Mouse (Mus musculus) heart, embryonic 10.5 days (tissue): ENCODE measurements around the gene Rpusd1. TPM values are rescaled to one million over a fixed set of nuclear protein-coding genes. Genes with fewer than 3 reads are reported as not detected.

Source experiments
- DNase-seq: peaks from one replicate; pipeline ENCODE4 v3.0.0-alpha.2; 2017; ENCODE audit warnings: low spot score
- H3K27ac ChIP-seq: fragments of 300-500 bp; sonication (generic); 2 replicates; pipeline ENCODE4 v1.5.1; 2016; ENCODE audit warnings: mild to moderate bottlenecking
- H3K27me3 ChIP-seq: fragments of 300-500 bp; sonication (generic); 2 replicates; pipeline ENCODE4 v1.6.1; 2016; ENCODE audit warnings: mild to moderate bottlenecking; ENCODE audit not compliant: poor library complexity, insufficient read depth, severe bottlenecking
- H3K36me3 ChIP-seq: fragments of 300-500 bp; sonication (generic); 2 replicates; pipeline ENCODE4 v1.6.1; 2016; ENCODE audit warnings: mild to moderate bottlenecking, moderate library complexity
- H3K4me1 ChIP-seq: fragments of 300-500 bp; sonication (generic); 2 replicates; pipeline ENCODE4 v1.6.1; 2016; ENCODE audit warnings: mild to moderate bottlenecking
- H3K4me3 ChIP-seq: fragments of 300-500 bp; sonication (generic); 2 replicates; pipeline ENCODE4 v1.5.1; 2016; ENCODE audit warnings: mild to moderate bottlenecking, moderate library complexity
- H3K9me3 ChIP-seq: fragments of 300-500 bp; sonication (generic); 2 replicates; pipeline ENCODE4 v1.6.1; 2016; ENCODE audit warnings: mild to moderate bottlenecking, moderate library complexity
- WGBS: fragments of 180-500 bp; shearing (Covaris S2); methylation state at CpG from one replicate; pipeline ENCODE4 v1.1.7; 2016; 5-methylcytosine and 5-hydroxymethylcytosine counted together
- polyA plus RNA-seq: library from polyadenylated mRNA; unstranded; fragments of >200 nt; fragmentation: Nextera tagmentation; extraction: Ambion mirVana; gene quantifications from 2 replicates; pipeline ENCODE4 v1.2.1, GENCODE M21; 2016

Gene Rpusd1
- polyA plus RNA-seq = 18.1 and 19.8 TPM in 2 replicates

DNA sequence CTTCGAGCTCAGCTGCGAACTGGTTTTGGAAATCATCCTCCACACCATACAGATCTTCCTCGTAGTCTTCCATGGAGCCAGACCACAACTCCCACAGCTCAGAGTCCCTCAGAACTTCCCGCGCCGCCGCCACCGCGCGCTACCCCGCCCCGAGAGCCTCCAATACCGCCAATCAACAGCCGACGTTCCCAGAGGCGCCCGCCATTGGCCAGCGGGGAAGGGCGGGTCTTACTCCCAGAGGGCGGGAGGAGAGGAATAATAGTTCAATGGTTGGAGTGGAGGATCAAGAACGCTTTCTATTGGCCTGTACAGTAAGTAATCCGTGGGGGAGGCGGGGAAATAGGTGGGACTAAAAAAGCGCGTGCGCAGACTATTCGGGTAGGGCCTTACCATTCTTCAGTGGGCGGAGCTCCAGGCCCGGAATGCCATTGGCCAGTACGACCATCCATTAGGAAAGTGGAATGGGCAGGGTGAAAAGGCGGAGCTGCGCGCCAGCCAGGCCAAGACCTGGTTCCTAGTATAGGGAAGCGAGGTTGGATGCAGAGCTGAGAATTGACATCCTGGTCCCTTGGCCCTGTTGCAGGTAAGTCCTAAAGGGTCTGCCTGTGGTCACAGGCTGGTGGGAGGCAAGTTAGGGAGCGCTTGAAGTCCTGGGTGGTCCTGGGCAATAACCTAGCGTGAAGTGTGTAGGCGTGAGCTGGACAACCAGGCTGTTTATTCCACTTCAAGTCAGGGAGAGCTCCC is at the start of gene Rpusd1, which contains the start of gene Chtf18:
Gene Rpusd1, plus strand, starts transcription at position 406 of the 744 bp plus-strand sequence.
Gene Chtf18, minus strand, starts transcription at position 155 of the 744 bp plus-strand sequence.
- Histone ChIP-seq H3K36me3 (peaks cover 40% of the 10 kb centered on the region), H3K27me3 (no peaks in the 10 kb centered on the region), H3K9me3 (no peaks in the 10 kb centered on the region), H3K4me3 (peak within 1 kb of the TSS; percentile 74), H3K27ac (peak within 1 kb of the TSS; percentile 88), H3K4me1 (peaks cover 34% of the 10 kb centered on the region)
- DNase-seq = peak; percentile 100
- WGBS = 3% methylated on average over 37 of the region's 37 CpGs

GRCm38 (mm10) chr17:25677969-25678368 is 49.5 kb upstream of the Rpusd1 start:
- H3K27ac ChIP-seq = no peak overlapping the region
- H3K4me3 ChIP-seq = no peak overlapping the region
- no peaks in the 10 kb centered on the region for H3K9me3 ChIP-seq
- H3K36me3 ChIP-seq = no peaks in the 10 kb centered on the region
- no peak for DNase-seq
- H3K27me3 ChIP-seq = peaks cover 49% of the 10 kb centered on the region
- WGBS = 69% methylated on average over 6 of the region's 6 CpGs
- H3K4me1 ChIP-seq = 0 out of 2 replicates have a peak, but pooled peaks cover 3% of the 10 kb centered on the region

DNA sequence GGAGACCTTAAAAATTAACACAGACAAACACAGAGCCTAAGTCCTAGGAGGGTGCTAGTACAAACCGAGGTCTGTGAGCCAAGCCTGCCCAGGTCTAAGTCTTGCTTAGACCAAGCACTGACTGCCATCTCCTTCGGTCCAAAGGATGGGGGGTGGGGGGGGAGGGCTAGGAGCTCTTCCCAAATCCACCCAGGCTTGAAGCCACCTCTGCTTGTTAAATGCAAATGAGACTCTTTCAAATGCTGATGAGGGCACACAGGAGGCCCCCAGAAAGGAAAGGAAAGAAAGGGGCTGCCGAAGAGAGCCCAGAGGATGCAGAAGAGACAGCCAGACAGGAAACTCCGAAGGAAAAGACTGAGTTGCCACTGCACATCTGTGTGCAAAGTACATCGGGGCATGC is 47.7 kb upstream of the Rpusd1 start:
- WGBS = 15% methylated on average over 5 of the region's 5 CpGs
- Histone ChIP-seq H3K4me1 (0 out of 2 replicates have a peak, but pooled peaks cover 3% of the 10 kb centered on the region), H3K27ac (no peak overlapping the region), H3K36me3 (no peaks in the 10 kb centered on the region), H3K4me3 (no peak overlapping the region), H3K27me3 (peaks cover 57% of the 10 kb centered on the region), H3K9me3 (no peaks in the 10 kb centered on the region)
- DNase-seq = no peak

DNA sequence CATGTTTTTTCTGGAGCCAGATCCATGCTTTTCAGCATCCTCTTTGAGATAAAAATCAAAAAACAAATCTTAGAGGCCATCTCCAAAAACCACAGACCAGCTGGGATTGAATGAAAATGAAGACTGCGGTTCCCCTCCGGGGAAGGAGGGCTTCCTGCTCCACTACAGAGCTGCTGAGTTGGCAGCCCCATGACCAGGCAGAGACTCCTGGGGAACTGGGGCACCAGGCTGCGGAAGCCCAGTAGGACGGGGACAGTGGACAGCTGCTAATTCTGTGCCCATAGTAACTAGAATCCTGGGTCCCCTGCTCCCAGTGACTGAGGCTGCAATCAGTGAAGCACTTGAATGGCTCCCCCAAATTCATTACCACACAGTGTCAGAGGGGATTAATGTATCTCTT is 45.8 kb upstream of the Rpusd1 start:
- no peak for DNase-seq
- H3K27ac ChIP-seq = no peak overlapping the region

GRCm38 (mm10) chr17:25686323-25686722 is 41.1 kb upstream of the Rpusd1 start:
- no peaks in the 10 kb centered on the region for H3K4me1 ChIP-seq
- no peak overlapping the region for H3K27ac ChIP-seq
- H3K4me3 ChIP-seq = no peak overlapping the region
- no peaks in the 10 kb centered on the region for H3K9me3 ChIP-seq
- no peak for DNase-seq
- WGBS = 42% methylated on average over 7 of the region's 7 CpGs
- no peaks in the 10 kb centered on the region for H3K36me3 ChIP-seq
- peaks cover 61% of the 10 kb centered on the region for H3K27me3 ChIP-seq

More for the DNA sequence above, 45.8 kb upstream of the Rpusd1 start:
- WGBS = 78% methylated on average over 4 of the region's 4 CpGs
- H3K4me3 ChIP-seq = no peak overlapping the region
- no peaks in the 10 kb centered on the region for H3K9me3 ChIP-seq
- 0 out of 2 replicates have a peak, but pooled peaks cover 3% of the 10 kb centered on the region for H3K4me1 ChIP-seq
- no peaks in the 10 kb centered on the region for H3K36me3 ChIP-seq
- H3K27me3 ChIP-seq = peaks cover 70% of the 10 kb centered on the region

- 67% methylated on average over 4 of the region's 4 CpGs for WGBS
- Histone ChIP-seq H3K9me3 (no peaks in the 10 kb centered on the region), H3K27ac (no peak overlapping the region), H3K4me3 (no peak overlapping the region), H3K4me1 (no peaks in the 10 kb centered on the region), H3K36me3 (no peaks in the 10 kb centered on the region), H3K27me3 (peaks cover 42% of the 10 kb centered on the region)
- DNase-seq = no peak
Measured at GRCm38 (mm10) chr17:25688922-25689321, 38.5 kb upstream of the Rpusd1 start.

DNA sequence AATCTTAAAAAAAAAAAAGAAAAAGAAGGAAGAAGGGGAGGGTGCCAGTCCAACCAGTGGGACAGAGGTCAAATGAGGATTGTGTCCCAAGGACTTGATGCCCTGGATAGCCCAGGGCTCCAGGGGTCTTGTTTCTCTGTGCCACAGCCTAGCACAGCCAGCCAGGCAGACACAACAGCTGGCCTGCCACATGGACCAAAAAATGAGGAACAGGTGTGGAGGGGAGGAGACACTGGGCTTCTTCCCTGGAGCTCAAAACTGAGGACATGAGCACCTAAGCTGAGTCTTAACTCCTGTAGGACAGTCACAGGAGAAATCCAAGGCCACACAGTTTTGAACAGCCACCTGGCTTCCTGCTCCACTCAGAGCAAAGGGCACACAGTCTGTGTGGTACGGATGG is 31.2 kb upstream of the Rpusd1 start:
- H3K27ac ChIP-seq = no peak overlapping the region
- H3K9me3 ChIP-seq = no peaks in the 10 kb centered on the region
- DNase-seq = no peak
- no peaks in the 10 kb centered on the region for H3K36me3 ChIP-seq
- 24% methylated on average over 1 of the region's 1 CpGs for WGBS
- no peaks in the 10 kb centered on the region for H3K4me1 ChIP-seq
- H3K27me3 ChIP-seq = peaks cover 15% of the 10 kb centered on the region
- no peak overlapping the region for H3K4me3 ChIP-seq

GRCm38 (mm10) chr17:25698446-25698845 is 29.0 kb upstream of the Rpusd1 start:
- H3K36me3 ChIP-seq = no peaks in the 10 kb centered on the region
- DNase-seq = peak; percentile 87
- H3K27me3 ChIP-seq = peaks cover 15% of the 10 kb centered on the region
- no peak overlapping the region for H3K27ac ChIP-seq
- 13% methylated on average over 7 of the region's 7 CpGs for WGBS
- no peaks in the 10 kb centered on the region for H3K9me3 ChIP-seq
- no peak overlapping the region for H3K4me3 ChIP-seq
- no peaks in the 10 kb centered on the region for H3K4me1 ChIP-seq

- Histone ChIP-seq H3K27me3 (peaks cover 15% of the 10 kb centered on the region), H3K9me3 (no peaks in the 10 kb centered on the region), H3K4me3 (no peak overlapping the region), H3K27ac (no peak overlapping the region), H3K36me3 (no peaks in the 10 kb centered on the region), H3K4me1 (no peaks in the 10 kb centered on the region)
- DNase-seq = no peak
- 58% methylated on average over 9 of the region's 9 CpGs for WGBS
Measured at GRCm38 (mm10) chr17:25700863-25701496, 26.5 kb upstream of the Rpusd1 start.

DNA sequence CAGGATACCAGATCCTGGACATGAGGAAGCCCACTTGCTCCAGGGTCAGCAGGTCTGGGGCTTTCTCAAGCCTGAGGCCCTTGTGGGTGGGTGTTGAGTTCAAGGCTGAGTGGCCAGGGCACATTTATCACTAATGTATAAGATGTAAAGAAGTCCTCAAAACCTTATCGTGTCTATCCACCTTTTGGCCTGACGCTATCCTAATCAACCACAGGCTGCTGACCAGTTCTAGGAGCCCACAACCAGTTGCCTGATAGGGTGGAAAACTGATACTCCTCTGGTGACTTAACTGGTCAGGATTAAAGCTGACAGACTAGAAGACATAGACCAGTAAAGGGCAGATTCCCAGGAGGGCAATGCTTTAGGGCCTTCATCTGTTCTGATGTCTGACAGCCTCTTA is 17.5 kb upstream of the Rpusd1 start:
- H3K27ac ChIP-seq = no peak overlapping the region
- H3K27me3 ChIP-seq = peaks cover 2% of the 10 kb centered on the region; the same call in 1 of the 2 replicates
- no peak overlapping the region for H3K4me3 ChIP-seq
- DNase-seq = no peak
- H3K36me3 ChIP-seq = no peaks in the 10 kb centered on the region
- WGBS = 82% methylated on average over 2 of the region's 2 CpGs
- no peaks in the 10 kb centered on the region for H3K9me3 ChIP-seq
- H3K4me1 ChIP-seq = no peaks in the 10 kb centered on the region

DNA sequence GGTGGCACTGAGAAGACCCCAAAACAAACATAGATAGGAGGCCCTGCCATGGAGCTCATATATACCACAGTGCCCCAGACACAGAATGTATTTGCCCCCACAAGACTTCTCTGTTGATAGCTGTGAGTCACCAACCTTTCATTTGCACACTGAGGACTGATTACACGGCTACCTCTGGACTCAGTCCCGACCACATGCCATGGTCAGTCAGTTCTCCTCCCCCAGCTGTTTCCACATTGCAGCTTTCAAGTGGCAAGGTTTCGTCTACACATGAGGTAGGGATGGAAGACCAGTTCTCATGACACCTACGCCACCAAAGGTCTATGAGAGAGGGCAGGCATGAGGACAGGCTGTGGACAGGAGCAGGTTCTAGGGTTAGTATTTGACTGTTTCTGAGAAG is 16.3 kb upstream of the Rpusd1 start:
- Histone ChIP-seq H3K36me3 (no peaks in the 10 kb centered on the region), H3K4me1 (peaks cover 10% of the 10 kb centered on the region), H3K9me3 (no peaks in the 10 kb centered on the region), H3K27ac (no peak overlapping the region), H3K27me3 (peaks cover 13% of the 10 kb centered on the region; the same call in 1 of the 2 replicates), H3K4me3 (no peak overlapping the region)
- no peak for DNase-seq
- 63% methylated on average over 4 of the region's 4 CpGs for WGBS

- no peak overlapping the region for H3K27ac ChIP-seq
- WGBS = 32% methylated on average over 3 of the region's 3 CpGs
- no peak overlapping the region for H3K4me3 ChIP-seq
- H3K9me3 ChIP-seq = no peaks in the 10 kb centered on the region
- no peak for DNase-seq
- peaks cover 48% of the 10 kb centered on the region for H3K27me3 ChIP-seq
- peaks cover 31% of the 10 kb centered on the region for H3K4me1 ChIP-seq
- H3K36me3 ChIP-seq = peaks cover 22% of the 10 kb centered on the region
Measured at GRCm38 (mm10) chr17:25715627-25716026, 11.8 kb upstream of the Rpusd1 start.

- Histone ChIP-seq H3K27me3 (peaks cover 48% of the 10 kb centered on the region), H3K9me3 (no peaks in the 10 kb centered on the region), H3K4me1 (peaks cover 31% of the 10 kb centered on the region), H3K27ac (0 out of 2 replicates have a peak overlapping the region, but pooled peaks have one; percentile 23), H3K36me3 (peaks cover 27% of the 10 kb centered on the region), H3K4me3 (no peak overlapping the region)
- no peak for DNase-seq
- WGBS = 8% methylated on average over 6 of the region's 6 CpGs
Measured at GRCm38 (mm10) chr17:25716130-25716529, 11.3 kb upstream of the Rpusd1 start.
